Mouse (Mus musculus): ENCODE results near the gene Auh. TPM values are rescaled to one million over a fixed set of nuclear protein-coding genes. Genes with fewer than 3 reads are reported as not detected.

The Auh gene
- polyA plus RNA-seq, 1 experiment from 2014 or later = 44.9 TPM

DNA sequence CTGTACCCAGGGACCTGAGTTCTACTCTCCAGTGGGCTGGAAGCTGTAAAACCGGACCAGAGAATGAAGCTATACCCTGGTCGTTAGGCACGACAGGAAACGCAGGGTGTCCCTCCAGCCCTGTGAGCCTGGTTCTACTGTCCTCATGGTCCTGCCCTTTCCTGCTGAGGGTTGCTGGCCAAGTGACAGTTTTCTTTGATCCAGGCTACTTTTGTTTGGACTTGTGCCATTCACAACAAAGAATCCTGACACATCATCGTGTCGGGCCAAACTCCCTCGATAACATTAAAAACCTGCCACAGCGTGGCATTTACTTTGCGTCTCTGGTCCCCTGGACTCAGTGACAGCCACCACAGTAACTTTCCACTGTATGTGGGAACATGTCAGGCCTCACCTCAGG, 107.9 kb downstream of the Auh start:
- WGBS = 43% methylated on average over 9 of the region's 9 CpGs
- Histone ChIP-seq H3K27ac (peak overlapping the region; percentile 60), H3K4me1 (peaks cover 66% of the 10 kb centered on the region), H3K36me3 (no peaks in the 10 kb centered on the region), H3K9me3 (no peaks in the 10 kb centered on the region), H3K27me3 (ENCODE audit: insufficient read depth, poor library complexity, severe bottlenecking) (no peaks in the 10 kb centered on the region), H3K4me3 (no peak overlapping the region)
- DNase-seq (ENCODE audit: low spot score) = no peak

DNA sequence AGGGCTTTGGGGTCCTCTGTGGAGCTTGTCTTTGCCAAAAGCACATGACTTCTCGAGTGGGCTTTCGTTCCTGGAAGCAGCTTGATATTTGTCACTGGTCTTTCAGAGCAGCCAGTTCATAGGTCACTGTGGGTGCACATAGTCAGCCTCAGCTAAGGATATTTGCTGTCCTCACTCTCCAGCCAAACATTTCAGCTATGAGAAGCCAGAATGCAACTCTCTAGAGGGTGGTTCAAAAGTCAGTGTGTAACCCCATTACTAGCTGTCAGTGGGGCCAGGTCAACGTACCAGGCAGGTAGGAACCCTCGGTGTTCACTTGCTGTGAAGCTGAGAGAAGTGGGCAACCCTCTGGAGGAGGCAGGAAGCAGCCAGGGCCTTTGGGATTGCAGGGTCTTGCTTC, 109.6 kb downstream of the Auh start:
- no peak for DNase-seq (ENCODE audit: low spot score)
- Histone ChIP-seq H3K27me3 (ENCODE audit: insufficient read depth, poor library complexity, severe bottlenecking) (no peaks in the 10 kb centered on the region), H3K4me1 (peaks cover 65% of the 10 kb centered on the region), H3K27ac (peak overlapping the region; percentile 70), H3K9me3 (no peaks in the 10 kb centered on the region), H3K36me3 (no peaks in the 10 kb centered on the region), H3K4me3 (no peak overlapping the region)
- 77% methylated on average over 4 of the region's 4 CpGs for WGBS

DNA sequence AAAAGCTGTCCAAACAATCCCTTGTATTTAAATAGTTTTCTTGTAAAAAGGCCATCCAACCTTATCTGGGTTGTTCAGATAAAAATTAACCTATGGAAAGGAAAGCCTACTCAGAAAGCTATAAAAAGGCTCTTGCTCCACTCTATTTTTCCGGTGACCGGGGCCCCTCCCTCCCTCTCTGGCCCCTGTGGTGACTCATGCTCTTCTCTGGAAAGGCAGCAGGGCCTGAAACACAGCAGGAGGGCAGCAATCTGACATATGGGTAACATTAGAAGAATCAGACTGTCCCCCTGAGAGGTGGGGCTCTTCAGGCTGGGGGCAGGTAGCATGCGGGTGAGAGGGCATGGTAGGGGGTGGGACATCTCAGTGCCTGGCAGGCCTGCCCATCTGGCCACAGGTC, 110.7 kb downstream of the Auh start:
- Histone ChIP-seq H3K4me1 (peaks cover 61% of the 10 kb centered on the region), H3K27ac (peak overlapping the region; percentile 82), H3K36me3 (no peaks in the 10 kb centered on the region), H3K9me3 (no peaks in the 10 kb centered on the region), H3K4me3 (peak overlapping the region; percentile 3; the same call in 1 of the 2 replicates), H3K27me3 (ENCODE audit: insufficient read depth, poor library complexity, severe bottlenecking) (no peaks in the 10 kb centered on the region)
- WGBS = 6% methylated on average over 3 of the region's 3 CpGs
- DNase-seq (ENCODE audit: low spot score) = peak; percentile 85

DNA sequence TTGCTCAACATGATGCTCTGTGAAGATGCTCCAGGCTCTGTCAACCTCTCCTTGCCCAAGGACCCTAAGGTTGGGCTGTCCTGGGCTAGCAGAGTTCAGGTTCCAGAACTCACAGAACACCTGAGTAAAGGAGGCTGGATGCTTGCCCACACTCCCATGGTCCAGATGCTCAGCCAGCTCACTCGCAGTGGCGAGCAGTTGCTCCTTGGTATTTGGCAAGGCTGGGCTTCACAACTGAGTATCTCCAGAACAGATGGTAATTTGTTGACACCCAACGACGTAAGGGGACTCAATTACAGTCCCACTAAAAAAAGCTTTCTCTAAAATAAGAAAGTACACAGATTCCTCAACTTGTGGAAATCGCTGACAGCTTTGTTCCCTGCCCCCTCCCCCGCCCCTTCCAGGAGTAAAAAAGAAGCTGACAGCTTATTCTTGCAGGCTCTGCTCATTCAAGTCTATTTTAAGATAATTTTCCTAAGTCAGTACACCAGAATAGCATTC, 111.4 kb downstream of the Auh start:
- Histone ChIP-seq H3K4me3 (no peak overlapping the region; the same call in 1 of the 2 replicates), H3K36me3 (no peaks in the 10 kb centered on the region), H3K4me1 (peaks cover 64% of the 10 kb centered on the region), H3K27ac (peak overlapping the region; percentile 82), H3K27me3 (ENCODE audit: insufficient read depth, poor library complexity, severe bottlenecking) (no peaks in the 10 kb centered on the region), H3K9me3 (no peaks in the 10 kb centered on the region)
- DNase-seq (ENCODE audit: low spot score) = no peak
- WGBS = 32% methylated on average over 6 of the region's 6 CpGs

DNA sequence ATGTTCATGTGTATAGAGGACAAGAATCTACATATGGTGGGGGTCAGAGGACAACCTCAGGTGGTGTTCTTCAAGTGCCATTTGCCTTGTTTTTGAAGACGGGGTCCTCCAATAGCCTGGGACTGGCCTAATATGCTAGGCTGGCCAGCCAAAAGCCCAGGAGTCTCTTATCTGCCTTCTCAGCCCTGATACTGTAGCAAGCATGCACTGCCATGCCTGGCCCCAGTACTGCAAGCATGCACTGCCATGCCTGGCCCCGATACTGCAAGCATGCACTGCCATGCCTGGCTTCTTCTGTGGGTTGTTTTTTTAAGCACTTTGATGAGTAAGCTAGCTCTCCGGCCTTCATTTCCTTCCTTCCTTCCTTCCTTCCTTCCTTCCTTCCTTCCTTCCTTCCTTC, 115.7 kb downstream of the Auh start:
- Histone ChIP-seq H3K4me1 (peaks cover 24% of the 10 kb centered on the region), H3K27me3 (ENCODE audit: insufficient read depth, poor library complexity, severe bottlenecking) (no peaks in the 10 kb centered on the region), H3K36me3 (no peaks in the 10 kb centered on the region), H3K4me3 (no peak overlapping the region), H3K9me3 (no peaks in the 10 kb centered on the region), H3K27ac (no peak overlapping the region)
- 73% methylated on average over 3 of the region's 3 CpGs for WGBS
- no peak for DNase-seq (ENCODE audit: low spot score)

DNA sequence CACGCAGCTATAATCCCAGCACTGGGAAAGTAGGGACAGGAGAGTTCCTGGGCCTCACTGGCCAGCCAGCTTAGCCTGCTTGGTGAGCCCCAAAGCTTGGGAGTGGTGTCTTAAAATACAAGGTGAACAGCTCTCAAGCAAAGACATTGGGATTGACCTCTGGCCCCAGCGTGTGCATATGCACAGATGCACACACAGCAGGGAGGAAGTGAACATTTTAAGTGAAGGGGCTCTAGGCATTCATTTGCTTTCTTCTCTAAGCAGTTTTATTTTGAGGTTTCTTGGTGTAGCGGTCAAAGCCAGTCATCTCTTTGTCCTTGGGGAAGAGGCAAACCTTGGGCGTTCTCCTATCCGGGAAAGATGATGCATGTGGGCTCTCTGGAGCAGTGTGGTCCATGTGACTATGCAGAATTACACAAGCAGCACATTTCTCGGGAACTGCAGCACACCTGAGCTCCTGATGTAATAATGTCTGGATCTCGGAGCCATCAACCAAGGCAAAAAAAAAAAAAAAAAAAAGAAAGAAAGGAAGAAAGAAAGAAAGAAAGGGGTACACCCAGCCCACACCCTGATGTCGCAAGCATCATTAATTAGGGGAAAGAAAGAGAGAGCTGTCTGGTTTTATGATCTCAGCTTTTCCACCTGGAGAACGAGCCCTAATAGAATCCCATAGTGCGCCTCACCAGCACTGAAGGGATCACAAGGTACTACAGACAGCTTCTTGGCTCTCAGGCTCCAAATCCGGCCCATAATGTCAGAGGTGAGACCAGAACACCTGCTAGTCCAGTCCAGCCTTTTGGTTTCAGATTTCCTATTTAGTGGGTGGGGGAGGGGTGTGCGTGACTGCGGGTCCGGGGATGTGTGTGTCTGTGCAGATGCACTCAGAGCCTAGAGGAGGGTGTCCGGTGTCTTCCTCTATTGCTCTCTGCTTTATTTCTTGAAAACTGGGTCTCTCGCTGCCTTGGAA, 116.6 kb downstream of the Auh start:
- WGBS = 81% methylated on average over 16 of the region's 16 CpGs
- DNase-seq (ENCODE audit: low spot score) = no peak
- Histone ChIP-seq H3K27ac (no peak overlapping the region), H3K4me1 (peaks cover 15% of the 10 kb centered on the region), H3K9me3 (no peaks in the 10 kb centered on the region), H3K4me3 (no peak overlapping the region), H3K27me3 (ENCODE audit: insufficient read depth, poor library complexity, severe bottlenecking) (no peaks in the 10 kb centered on the region), H3K36me3 (no peaks in the 10 kb centered on the region)

DNA sequence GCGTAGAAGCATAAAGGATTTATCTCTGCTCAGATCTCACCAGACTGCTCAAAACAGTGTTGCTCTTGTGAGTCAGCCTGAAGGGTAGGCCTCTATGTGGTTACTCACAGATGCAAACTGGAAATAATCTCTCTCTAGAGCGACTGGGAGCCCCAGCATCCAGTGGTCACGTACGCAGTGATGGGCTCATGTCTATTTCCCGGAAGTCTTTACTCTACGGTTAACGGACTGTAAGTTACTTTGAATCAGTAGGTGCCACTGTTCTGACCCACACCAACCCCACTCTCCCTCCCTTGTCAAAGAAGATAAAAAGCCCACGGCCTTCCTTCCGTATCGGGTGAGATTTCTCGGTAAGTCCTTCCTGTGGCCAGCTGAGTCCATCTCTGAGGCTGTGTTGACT, 121.8 kb downstream of the Auh start:
- 81% methylated on average over 11 of the region's 11 CpGs for WGBS
- Histone ChIP-seq H3K9me3 (no peaks in the 10 kb centered on the region), H3K36me3 (no peaks in the 10 kb centered on the region), H3K27me3 (ENCODE audit: insufficient read depth, poor library complexity, severe bottlenecking) (no peaks in the 10 kb centered on the region), H3K4me3 (no peak overlapping the region), H3K27ac (no peak overlapping the region), H3K4me1 (peaks cover under 1% of the 10 kb centered on the region; the same call in 1 of the 2 replicates)
- no peak for DNase-seq (ENCODE audit: low spot score)

DNA sequence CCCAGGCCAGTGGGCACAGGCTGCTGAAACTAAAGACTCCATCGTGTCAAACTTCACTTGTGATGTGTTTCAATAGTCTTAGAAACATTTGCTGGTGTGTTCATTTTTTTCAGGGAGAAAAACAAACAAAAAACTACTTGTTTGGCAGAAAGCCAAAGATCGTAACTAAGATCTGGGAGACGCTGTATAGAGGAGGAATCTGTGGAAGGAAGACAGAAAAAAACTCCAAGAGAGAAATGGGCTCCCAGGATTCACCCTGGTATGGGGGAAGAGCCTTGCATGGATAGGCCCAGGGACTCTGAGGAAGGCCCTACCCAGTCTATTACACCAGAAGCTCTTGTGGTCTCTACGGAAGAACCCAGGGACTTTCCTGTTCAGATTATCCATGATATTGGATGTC, 123.5 kb downstream of the Auh start:
- DNase-seq (ENCODE audit: low spot score) = no peak
- Histone ChIP-seq H3K27me3 (ENCODE audit: insufficient read depth, poor library complexity, severe bottlenecking) (no peaks in the 10 kb centered on the region), H3K36me3 (no peaks in the 10 kb centered on the region), H3K4me1 (peaks cover 9% of the 10 kb centered on the region), H3K4me3 (no peak overlapping the region), H3K27ac (no peak overlapping the region), H3K9me3 (no peaks in the 10 kb centered on the region)
- 65% methylated on average over 4 of the region's 4 CpGs for WGBS

DNA sequence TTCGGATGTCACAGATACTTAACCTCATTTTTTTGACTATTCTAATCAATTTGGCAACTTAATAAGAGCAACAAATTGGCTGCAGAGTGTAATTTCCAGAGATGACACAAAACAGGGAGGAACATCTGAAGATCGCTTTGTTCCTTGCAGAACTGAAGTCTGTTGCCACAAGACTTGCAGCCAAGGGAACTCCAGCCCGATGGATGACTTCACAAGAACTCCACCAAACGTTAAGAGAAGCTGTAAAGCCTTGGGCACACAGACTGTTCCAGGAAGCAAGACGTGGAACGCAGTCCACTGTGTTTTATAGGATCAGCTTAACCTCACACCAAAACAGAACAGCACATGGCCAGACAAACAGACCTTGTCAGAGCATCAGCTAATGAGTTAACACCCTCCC, 123.9 kb downstream of the Auh start:
- 78% methylated on average over 6 of the region's 6 CpGs for WGBS
- Histone ChIP-seq H3K36me3 (no peaks in the 10 kb centered on the region), H3K27ac (no peak overlapping the region), H3K4me3 (no peak overlapping the region), H3K27me3 (ENCODE audit: insufficient read depth, poor library complexity, severe bottlenecking) (no peaks in the 10 kb centered on the region), H3K9me3 (no peaks in the 10 kb centered on the region), H3K4me1 (peaks cover 14% of the 10 kb centered on the region)
- no peak for DNase-seq (ENCODE audit: low spot score)

DNA sequence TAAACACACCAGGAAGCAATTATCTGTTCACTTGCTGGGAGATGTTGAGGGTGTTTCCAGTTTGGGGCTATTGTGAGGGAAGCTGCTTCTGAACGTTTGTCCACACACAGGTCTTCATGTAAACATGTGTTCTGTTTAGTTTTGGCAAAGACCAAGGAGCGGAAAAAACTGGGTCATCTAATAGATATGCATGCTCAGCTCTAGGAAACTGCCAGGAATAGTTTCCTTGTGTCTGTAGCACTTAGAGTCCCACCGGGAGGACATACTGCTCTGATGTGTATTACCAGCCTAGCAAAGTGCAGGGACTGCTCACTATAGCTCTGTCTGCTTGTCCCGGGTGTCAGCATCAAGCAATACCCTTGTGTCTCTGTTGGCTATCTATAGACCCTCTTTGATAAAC, 127.0 kb downstream of the Auh start:
- H3K4me3 ChIP-seq = no peak overlapping the region
- 32% methylated on average over 4 of the region's 4 CpGs for WGBS
- no peak overlapping the region for H3K27ac ChIP-seq
- peaks cover 17% of the 10 kb centered on the region for H3K4me1 ChIP-seq
- H3K9me3 ChIP-seq = no peaks in the 10 kb centered on the region
- no peak for DNase-seq (ENCODE audit: low spot score)
- no peaks in the 10 kb centered on the region for H3K36me3 ChIP-seq
- H3K27me3 ChIP-seq (ENCODE audit: insufficient read depth, poor library complexity, severe bottlenecking) = no peaks in the 10 kb centered on the region

DNA sequence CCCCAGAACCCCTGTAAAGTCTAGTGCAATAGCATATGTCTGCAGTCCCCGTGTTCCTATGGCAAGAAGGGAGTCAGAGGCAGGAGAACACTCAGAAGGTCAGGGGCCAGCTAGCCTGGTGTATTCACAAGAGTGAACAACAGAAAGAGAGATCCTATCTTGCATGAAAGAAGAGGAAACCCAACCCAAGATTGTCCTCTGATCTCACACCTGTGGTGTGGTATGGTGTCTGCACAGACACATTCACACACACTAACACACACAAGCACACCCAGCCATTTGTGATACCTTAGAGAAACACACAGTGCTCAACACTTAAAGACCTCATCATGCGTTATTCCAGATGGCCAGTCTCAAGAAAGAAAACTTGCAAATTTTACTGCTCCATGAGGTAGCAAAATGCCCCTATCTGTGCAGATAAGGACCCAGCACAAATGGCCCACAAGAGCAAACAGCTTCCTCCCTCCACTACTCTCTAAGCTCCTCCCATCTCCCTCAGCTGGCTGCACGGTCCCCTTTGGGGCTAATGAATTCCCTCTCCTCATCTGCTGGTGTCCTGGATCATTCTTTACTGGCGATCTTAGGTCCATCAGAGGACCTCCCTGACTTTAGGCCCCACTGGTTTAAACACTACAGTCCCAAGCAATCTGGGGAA, 128.7 kb downstream of the Auh start:
- peaks cover 17% of the 10 kb centered on the region for H3K4me1 ChIP-seq
- no peak for DNase-seq (ENCODE audit: low spot score)
- H3K9me3 ChIP-seq = no peaks in the 10 kb centered on the region
- H3K27me3 ChIP-seq (ENCODE audit: insufficient read depth, poor library complexity, severe bottlenecking) = no peaks in the 10 kb centered on the region
- H3K4me3 ChIP-seq = no peak overlapping the region
- no peak overlapping the region for H3K27ac ChIP-seq
- H3K36me3 ChIP-seq = no peaks in the 10 kb centered on the region
- WGBS = 41% methylated on average over 4 of the region's 4 CpGs

DNA sequence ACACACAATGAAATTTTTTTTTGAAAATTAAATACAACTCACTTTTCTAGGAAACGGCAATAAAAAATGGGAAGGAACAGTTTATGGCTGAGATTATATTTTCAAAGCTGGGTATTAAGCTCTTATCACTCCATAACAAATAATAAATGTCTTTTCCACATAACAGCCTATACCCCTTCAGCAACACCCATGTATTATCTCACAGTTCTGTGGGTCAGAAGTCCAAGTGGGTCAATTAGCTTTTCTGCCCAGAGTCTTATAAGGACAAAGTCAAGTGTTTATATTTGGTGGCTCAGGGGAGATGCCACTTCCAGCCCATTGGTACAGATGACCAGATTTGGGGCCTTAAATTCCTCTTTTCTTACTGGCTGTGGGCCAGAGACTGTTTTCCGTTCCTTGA, 129.4 kb downstream of the Auh start:
- WGBS = 81% methylated on average over 2 of the region's 2 CpGs
- Histone ChIP-seq H3K27me3 (ENCODE audit: insufficient read depth, poor library complexity, severe bottlenecking) (no peaks in the 10 kb centered on the region), H3K9me3 (no peaks in the 10 kb centered on the region), H3K27ac (no peak overlapping the region), H3K4me3 (no peak overlapping the region), H3K4me1 (peaks cover 17% of the 10 kb centered on the region), H3K36me3 (no peaks in the 10 kb centered on the region)
- DNase-seq (ENCODE audit: low spot score) = no peak

DNA sequence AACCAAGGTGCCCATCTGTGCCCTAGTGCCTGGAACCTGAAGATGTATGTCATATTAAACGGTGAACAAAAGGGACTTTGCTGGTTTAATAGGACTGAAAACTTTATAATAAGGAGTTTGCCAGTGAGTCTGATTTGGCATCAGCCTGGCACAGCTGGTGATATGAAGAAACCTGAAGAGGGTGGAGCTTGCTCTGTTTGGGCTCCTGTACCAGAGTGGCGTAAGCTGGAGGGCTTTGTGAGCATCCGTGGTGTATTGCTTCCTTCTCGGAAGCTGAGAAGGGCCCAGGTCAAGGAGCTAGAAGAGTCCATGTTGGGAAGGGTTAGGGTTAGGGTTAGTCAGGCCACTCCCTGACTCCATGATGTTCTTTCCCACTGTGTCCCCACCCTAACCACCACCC, 135.2 kb downstream of the Auh start:
- WGBS = 83% methylated on average over 4 of the region's 4 CpGs
- H3K9me3 ChIP-seq = no peaks in the 10 kb centered on the region
- no peak overlapping the region for H3K4me3 ChIP-seq
- H3K4me1 ChIP-seq = no peaks in the 10 kb centered on the region
- no peak for DNase-seq (ENCODE audit: low spot score)
- H3K36me3 ChIP-seq = no peaks in the 10 kb centered on the region
- peaks cover 10% of the 10 kb centered on the region for H3K27me3 ChIP-seq (ENCODE audit: insufficient read depth, poor library complexity, severe bottlenecking)
- no peak overlapping the region for H3K27ac ChIP-seq

Measured in heart, embryonic 10.5 days (tissue).